Mouse (Mus musculus) heart, adult 2 months (tissue): Measurements from ENCODE around the gene Avpr2. TPM values are rescaled to one million over a fixed set of nuclear protein-coding genes. Genes with fewer than 3 reads are reported as not detected.

Experiments used
- DNase-seq, 2 experiments: peaks; one replicate each; pipeline ENCODE4 v3.0.0; 2021
- H3K27ac ChIP-seq: fragments of 200-600 bp; 2 replicates; pipeline ENCODE4 v1.8.1; 2022
- H3K27me3 ChIP-seq: fragments of 200-500 bp; 2 replicates; pipeline ENCODE4 v1.6.1; 2012; ENCODE audit warnings: mild to moderate bottlenecking, low read length, inconsistent platforms, mixed read lengths; ENCODE audit not compliant: control insufficient read depth, insufficient read depth
- H3K36me3 ChIP-seq: fragments of 200-500 bp; 2 replicates; pipeline ENCODE4 v1.6.1; 2012; ENCODE audit warnings: low read length, inconsistent platforms; ENCODE audit not compliant: control insufficient read depth, insufficient read depth
- H3K4me1 ChIP-seq: fragments of 200-500 bp; 2 replicates; pipeline ENCODE4 v1.6.1; 2011; ENCODE audit warnings: low read length; ENCODE audit not compliant: control insufficient read depth, insufficient read depth
- H3K4me3 ChIP-seq: fragments of 200-600 bp; 2 replicates; pipeline ENCODE4 v1.8.1; 2022
- H3K79me2 ChIP-seq: fragments of 200-500 bp; replicated peaks from 2 replicates; pipeline ENCODE4 v1.6.1; 2012; ENCODE audit warnings: mild to moderate bottlenecking, inconsistent platforms, low read length, moderate library complexity, mixed read lengths; ENCODE audit not compliant: control insufficient read depth, insufficient read depth
- H3K9ac ChIP-seq: fragments of 200-500 bp; 2 replicates; pipeline ENCODE4 v1.6.1; 2012; ENCODE audit warnings: low read depth, mild to moderate bottlenecking, control low read depth, inconsistent platforms, low read length, mixed read lengths
- CTCF ChIP-seq: fragments of 200-600 bp; IDR thresholded peaks from 2 replicates; pipeline ENCODE4 v1.8.1; 2022; ENCODE audit warnings: antibody characterized with exemption, mild to moderate bottlenecking, moderate library complexity
- EP300 ChIP-seq: fragments of 200-500 bp; IDR thresholded peaks from 2 replicates; pipeline ENCODE4 v1.6.1; 2011; ENCODE audit warnings: low read depth, low read length, control low read depth; ENCODE audit not compliant: insufficient read depth
- POLR2A ChIP-seq: fragments of 200-500 bp; IDR thresholded peaks from 2 replicates; pipeline ENCODE4 v1.6.1; 2011; ENCODE audit warnings: mild to moderate bottlenecking, low read depth, low read length, control low read depth; ENCODE audit not compliant: insufficient read depth
- WGBS: fragments of 180-500 bp; shearing (Covaris S2); methylation state at CpG from one replicate; pipeline ENCODE4 v1.1.7; 2018; 5-methylcytosine and 5-hydroxymethylcytosine counted together
- intact Hi-C: fragments of 180-260 bp; cut with DNase I; formaldehyde crosslinking; loops from one replicate; pipeline ENCODE4 v1.15.1; 2025
- polyA plus RNA-seq: library from polyadenylated mRNA; depleted of rRNA; stranded (reverse); fragments of >200 nt; gene quantifications from 2 replicates; pipeline ENCODE4 v1.2.3, GENCODE M21; 2012; rRNA removed
- total RNA-seq, 2 experiments: library from RNA; stranded (reverse); gene quantifications; 2 replicates each; pipeline ENCODE4 v1.2.3; 2021

Gene Avpr2
- total and polyA plus RNA-seq, 3 experiments: not detected

DNA sequence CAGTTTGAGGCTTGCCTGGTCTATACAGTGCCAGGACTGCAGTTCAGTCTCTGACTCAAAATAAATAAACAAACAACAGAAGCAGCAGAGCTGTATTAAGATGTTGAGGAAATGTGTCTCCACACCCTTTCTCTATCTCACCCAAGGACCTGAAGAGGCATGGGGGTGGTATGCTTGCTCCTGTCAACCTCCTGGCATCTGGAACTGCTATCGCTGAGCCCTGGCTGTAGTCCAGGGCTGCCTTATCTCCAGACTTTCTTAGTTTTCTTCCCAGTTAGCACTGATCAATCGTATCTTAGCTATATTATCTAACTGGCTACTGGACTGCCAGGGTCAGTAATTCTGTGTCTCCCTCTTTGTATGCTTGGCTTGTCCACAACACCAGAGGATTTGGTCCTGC lies 50.0 kb downstream of the Avpr2 start:
- WGBS: 29% methylated on average over 2 of the region's 2 CpGs
- Histone ChIP-seq H3K79me2 (no peaks in the 10 kb centered on the region), H3K27ac (no peak overlapping the region), H3K4me3 (no peak overlapping the region), H3K4me1 (no peaks in the 10 kb centered on the region), H3K9ac (no peak overlapping the region), H3K27me3 (no peaks in the 10 kb centered on the region), H3K36me3 (no peaks in the 10 kb centered on the region; the same call in 1 of the 2 replicates)
- DNase-seq: no peak
- TF ChIP-seq EP300 (no peak), POLR2A (no peak), CTCF (no peak)
- intact Hi-C loops: no loop called here

DNA sequence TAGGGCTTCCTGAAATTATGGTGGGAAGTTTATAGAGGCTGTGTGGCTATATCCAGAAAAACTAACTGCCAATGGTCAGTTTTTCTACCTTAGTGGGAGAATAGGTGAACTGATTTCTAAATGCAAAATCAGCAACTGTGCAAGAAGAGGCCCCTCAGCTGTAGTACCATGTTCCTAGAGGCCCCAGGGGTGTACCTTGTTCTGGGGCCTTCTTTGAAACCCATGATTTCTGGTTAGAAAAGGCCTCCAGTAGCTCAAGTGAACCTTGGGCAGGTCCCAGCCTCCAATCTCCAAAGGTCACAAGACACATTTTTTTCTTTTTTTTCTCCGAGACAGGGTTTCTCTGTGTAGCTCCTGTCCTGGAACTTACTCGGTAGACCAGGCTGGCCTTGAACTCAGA lies 50.4 kb downstream of the Avpr2 start:
- WGBS: 65% methylated on average over 2 of the region's 2 CpGs
- no peak for DNase-seq
- H3K79me2 ChIP-seq: no peaks in the 10 kb centered on the region
- TF ChIP-seq POLR2A (no peak), CTCF (no peak)
- intact Hi-C loops: no loop called here
- H3K4me3 ChIP-seq: no peak overlapping the region
- no peak overlapping the region for H3K9ac ChIP-seq
- no peak overlapping the region for H3K27ac ChIP-seq
- no peaks in the 10 kb centered on the region for H3K4me1 ChIP-seq
- no peaks in the 10 kb centered on the region; the same call in 1 of the 2 replicates for H3K36me3 ChIP-seq
- no peaks in the 10 kb centered on the region for H3K27me3 ChIP-seq

Other genes starting within 250 kb of the Avpr2 start
- 1 to 10 TPM; 6.5 to 8.0 TPM for gene Pnck, start 232.0 kb upstream of the Avpr2 start, total RNA-seq
- gene Pnck, start 232.0 kb upstream of the Avpr2 start, polyA plus RNA-seq: 15.8 and 20.4 TPM in 2 replicates
- gene Slc6a8, start 219.0 kb upstream of the Avpr2 start, total RNA-seq: 100 to 1,000 TPM; 155 to 179 TPM
- gene Slc6a8, start 219.0 kb upstream of the Avpr2 start, polyA plus RNA-seq: 155 and 205 TPM in 2 replicates
- gene Bcap31, start 175.9 kb upstream of the Avpr2 start, total RNA-seq: 10 to 100 TPM; 71.8 to 79.5 TPM
- 43.1 and 70.9 TPM in 2 replicates for gene Bcap31, start 175.9 kb upstream of the Avpr2 start, polyA plus RNA-seq
- 10 to 100 TPM; 25.4 to 29.7 TPM for gene Abcd1, start 175.5 kb upstream of the Avpr2 start, total RNA-seq
- gene Abcd1, start 175.5 kb upstream of the Avpr2 start, polyA plus RNA-seq: 32.9 and 35.3 TPM in 2 replicates
- 1 to 10 TPM; 1.0 to 2.0 TPM for gene Plxnb3, start 135.0 kb upstream of the Avpr2 start, total RNA-seq
- 4.5 and 4.7 TPM in 2 replicates for gene Plxnb3, start 135.0 kb upstream of the Avpr2 start, polyA plus RNA-seq
- 10 to 100 TPM; 26.1 to 29.9 TPM for gene Srpk3, start 117.7 kb upstream of the Avpr2 start, total RNA-seq
- 64.2 and 76.7 TPM in 2 replicates for gene Srpk3, start 117.7 kb upstream of the Avpr2 start, polyA plus RNA-seq
- gene Idh3g, start 105.2 kb upstream of the Avpr2 start, total RNA-seq: 100 to 1,000 TPM; 573 to 710 TPM
- gene Idh3g, start 105.2 kb upstream of the Avpr2 start, polyA plus RNA-seq: 1,208 and 1,962 TPM in 2 replicates
- gene Ssr4, start 105.1 kb upstream of the Avpr2 start, total RNA-seq: 10 to 100 TPM; 78.1 to 81.8 TPM
- 116 and 124 TPM in 2 replicates for gene Ssr4, start 105.1 kb upstream of the Avpr2 start, polyA plus RNA-seq
- gene Pdzd4, start 67.1 kb upstream of the Avpr2 start, total RNA-seq: 1 to 10 TPM; 1.5 to 1.7 TPM
- 0.91 and 1.1 TPM in 2 replicates for gene Pdzd4, start 67.1 kb upstream of the Avpr2 start, polyA plus RNA-seq
- 1 to 10 TPM; 2.1 to 3.7 TPM for gene L1cam, start 4.0 kb downstream of the Avpr2 start, total RNA-seq
- gene L1cam, start 4.0 kb downstream of the Avpr2 start, polyA plus RNA-seq: 2.9 and 3.3 TPM in 2 replicates
- gene Arhgap4, start 29.8 kb downstream of the Avpr2 start, total RNA-seq: 1 to 10 TPM; 1.5 to 1.8 TPM
- 5.7 and 7.7 TPM in 2 replicates for gene Arhgap4, start 29.8 kb downstream of the Avpr2 start, polyA plus RNA-seq
- gene Naa10, start 29.8 kb downstream of the Avpr2 start, total RNA-seq: 10 to 100 TPM; 50.2 to 63.7 TPM
- 57.2 and 64.5 TPM in 2 replicates for gene Naa10, start 29.8 kb downstream of the Avpr2 start, polyA plus RNA-seq
- gene Renbp, start 38.7 kb downstream of the Avpr2 start, total RNA-seq: 1 to 10 TPM; 3.7 to 7.1 TPM
- gene Renbp, start 38.7 kb downstream of the Avpr2 start, polyA plus RNA-seq: 5.1 and 7.3 TPM in 2 replicates
- gene Hcfc1, start 74.3 kb downstream of the Avpr2 start, total RNA-seq: 10 to 100 TPM; 37.0 to 37.9 TPM
- gene Hcfc1, start 74.3 kb downstream of the Avpr2 start, polyA plus RNA-seq: 26.3 and 27.6 TPM in 2 replicates
- gene Irak1, start 131.8 kb downstream of the Avpr2 start, total RNA-seq: 10 to 100 TPM; 56.7 to 58.0 TPM
- 112 and 128 TPM in 2 replicates for gene Irak1, start 131.8 kb downstream of the Avpr2 start, polyA plus RNA-seq
- gene Opn1mw, start 235.4 kb downstream of the Avpr2 start, total RNA-seq: not detected
- gene Opn1mw, start 235.4 kb downstream of the Avpr2 start, polyA plus RNA-seq: not detected in 2 replicates
- 10 to 100 TPM; 27.0 to 32.6 TPM for gene Mecp2, start 243.3 kb downstream of the Avpr2 start, total RNA-seq
- 6.2 and 9.6 TPM in 2 replicates for gene Mecp2, start 243.3 kb downstream of the Avpr2 start, polyA plus RNA-seq